Mouse (Mus musculus): ENCODE results near the gene Cdk7. TPM values are rescaled to one million over a fixed set of nuclear protein-coding genes. Genes with fewer than 3 reads are reported as not detected.
"Not testable (repeated sequence)": the region's sequence is repeated elsewhere in the genome, so short reads cannot be mapped to it uniquely, and the experiment has no call there.

The Cdk7 gene
- total RNA-seq (2015; ENCODE audit: low replicate concordance) (4.3 and 19.3 TPM in 2 replicates), total RNA-seq (2017; ENCODE audit: low replicate concordance) (9.4 and 23.6 TPM in 2 replicates)

GRCm38 (mm10) chr13:100730861-100731176, at the start of gene Cdk7:
Gene Cdk7, minus strand, starts transcription at chr13:100730939.
- peak; percentile 100 for ATAC-seq (replicated peaks; ENCODE audit: low FRiP score, poor library complexity, severe bottlenecking)

GRCm38 (mm10) chr13:100777491-100777890, 46.8 kb upstream of the Cdk7 start:
- peak; percentile 57 for ATAC-seq (replicated peaks; ENCODE audit: low FRiP score, poor library complexity, severe bottlenecking)

DNA sequence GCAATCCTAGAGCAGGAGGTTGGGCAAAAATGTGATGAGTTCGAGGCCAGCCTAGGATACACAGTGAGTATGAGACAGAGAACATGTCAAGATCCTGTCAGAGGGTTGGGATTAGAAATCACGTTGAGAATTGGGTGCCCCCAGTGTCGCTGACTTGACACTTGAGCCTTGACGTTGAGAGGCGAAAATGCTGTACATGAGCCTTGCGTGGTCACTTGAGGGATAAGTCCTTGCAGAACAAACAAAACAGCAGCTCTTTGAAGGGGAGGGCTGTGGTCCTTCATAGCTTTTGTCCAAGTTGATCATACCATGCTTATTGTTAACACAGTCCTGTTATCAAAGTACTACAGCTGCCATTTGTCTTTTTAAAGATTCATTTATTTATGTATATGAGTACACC, 46.0 kb upstream of the Cdk7 start:
- no peak for ATAC-seq (replicated peaks; ENCODE audit: low FRiP score, poor library complexity, severe bottlenecking)

GRCm38 (mm10) chr13:100776056-100776419, 45.3 kb upstream of the Cdk7 start:
- ATAC-seq (replicated peaks; ENCODE audit: low FRiP score, poor library complexity, severe bottlenecking): peak; percentile 23

- peak; percentile 91 for ATAC-seq (replicated peaks; ENCODE audit: low FRiP score, poor library complexity, severe bottlenecking)
These were observed 44.7 kb upstream of the Cdk7 start, which contains the start of gene Cenph for GRCm38 (mm10) chr13:100775252-100776055. Gene Cenph, minus strand, starts transcription at chr13:100775899.

DNA sequence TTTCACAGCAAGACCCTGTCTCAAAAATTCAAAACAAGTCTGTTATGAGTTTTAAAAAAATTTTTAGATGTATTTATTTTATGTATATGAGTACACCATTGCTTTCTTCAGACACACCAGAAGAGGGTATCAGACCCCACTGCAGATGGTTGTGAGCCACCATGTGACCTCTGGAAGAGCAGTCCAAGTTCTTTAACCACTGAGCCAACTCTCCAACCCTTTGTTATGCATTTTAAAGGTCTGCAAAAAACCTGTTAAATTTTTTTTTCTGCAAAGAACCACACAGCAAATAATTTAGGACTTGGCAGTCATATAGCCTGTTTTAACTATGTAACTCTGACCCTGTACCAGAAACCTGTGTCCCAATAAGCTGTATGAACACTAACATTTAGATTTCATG, 44.0 kb upstream of the Cdk7 start:
- no peak for ATAC-seq (replicated peaks; ENCODE audit: low FRiP score, poor library complexity, severe bottlenecking)

- ATAC-seq (replicated peaks; ENCODE audit: low FRiP score, poor library complexity, severe bottlenecking): peak; percentile 79
These were observed 24.6 kb upstream of the Cdk7 start for GRCm38 (mm10) chr13:100755329-100755728.

GRCm38 (mm10) chr13:100754186-100754585, 23.4 kb upstream of the Cdk7 start:
- ATAC-seq (replicated peaks; ENCODE audit: low FRiP score, poor library complexity, severe bottlenecking): no peak

GRCm38 (mm10) chr13:100753011-100753410, 22.3 kb upstream of the Cdk7 start:
- no peak for ATAC-seq (replicated peaks; ENCODE audit: low FRiP score, poor library complexity, severe bottlenecking)

GRCm38 (mm10) chr13:100752529-100752928, 21.8 kb upstream of the Cdk7 start:
- ATAC-seq (replicated peaks; ENCODE audit: low FRiP score, poor library complexity, severe bottlenecking): peak; percentile 51; the same call in 1 of the 2 replicates

- ATAC-seq (replicated peaks; ENCODE audit: low FRiP score, poor library complexity, severe bottlenecking): peak; percentile 35; the same call in 1 of the 2 replicates
These were observed 20.7 kb upstream of the Cdk7 start for GRCm38 (mm10) chr13:100751402-100751801.

DNA sequence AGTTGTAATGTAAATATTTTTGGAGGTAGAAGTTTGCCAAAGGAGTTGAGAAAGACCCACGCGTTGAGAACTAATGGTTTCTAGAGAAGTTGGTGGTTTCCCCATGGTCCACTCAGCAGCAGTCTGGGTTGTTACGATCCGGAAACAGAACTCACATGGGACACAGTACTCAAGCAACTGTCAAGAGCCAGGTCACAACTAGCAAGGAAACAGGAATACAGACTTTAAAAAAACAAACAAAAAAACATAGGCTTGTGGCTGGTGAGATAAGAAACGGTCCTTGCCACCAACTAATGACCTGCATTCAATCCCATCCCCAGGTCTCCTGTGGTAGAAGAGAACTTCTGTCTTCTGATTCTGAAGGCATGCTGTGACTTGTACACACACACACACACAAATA, 20.1 kb upstream of the Cdk7 start:
- ATAC-seq (replicated peaks; ENCODE audit: low FRiP score, poor library complexity, severe bottlenecking): 0 out of 2 replicates have a peak, but pooled peaks have one; percentile 6

- no peak for ATAC-seq (replicated peaks; ENCODE audit: low FRiP score, poor library complexity, severe bottlenecking)
These were observed 17.9 kb upstream of the Cdk7 start for GRCm38 (mm10) chr13:100748638-100749037.

- ATAC-seq (replicated peaks; ENCODE audit: low FRiP score, poor library complexity, severe bottlenecking): no peak
These were observed 15.4 kb upstream of the Cdk7 start for GRCm38 (mm10) chr13:100746090-100746489.

GRCm38 (mm10) chr13:100744036-100744744, 13.5 kb upstream of the Cdk7 start, which contains the start of gene Mrps36:
Gene Mrps36, minus strand, starts transcription at chr13:100744659.
- peak; percentile 92 for ATAC-seq (replicated peaks; ENCODE audit: low FRiP score, poor library complexity, severe bottlenecking)

DNA sequence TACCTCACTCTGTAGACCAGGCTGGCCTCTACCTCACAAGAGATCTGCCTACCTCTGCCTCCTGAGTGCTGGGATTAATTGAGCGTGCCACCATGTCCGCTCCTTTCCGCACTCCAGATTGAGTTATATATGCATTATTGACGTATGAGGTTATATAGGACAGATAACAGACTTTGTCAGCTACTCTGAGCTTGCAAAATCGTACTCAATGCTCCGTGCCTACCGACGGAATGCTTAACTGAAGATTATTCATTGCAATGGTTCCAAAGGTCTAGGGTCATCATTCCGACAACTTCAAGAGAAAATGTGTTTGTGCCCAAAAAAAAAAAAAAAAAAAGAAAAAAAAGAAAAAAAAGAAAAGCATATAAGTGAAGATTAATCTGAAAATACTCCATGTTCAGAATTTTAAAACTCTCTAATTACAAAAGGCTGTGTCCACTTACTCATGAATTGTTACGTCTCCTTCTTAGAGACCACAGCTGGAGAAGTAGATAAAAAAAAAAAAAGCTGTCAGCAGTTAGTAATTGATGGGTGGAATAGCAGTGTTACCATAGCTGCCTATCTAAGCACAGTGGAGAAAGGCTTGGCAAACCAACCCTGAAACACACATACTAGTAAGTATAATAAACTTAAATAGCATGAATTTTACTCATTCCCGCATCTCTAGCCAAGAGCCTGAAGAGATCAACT, 12.8 kb upstream of the Cdk7 start:
- ATAC-seq (replicated peaks; ENCODE audit: low FRiP score, poor library complexity, severe bottlenecking): peak; percentile 64

- no peak for ATAC-seq (replicated peaks; ENCODE audit: low FRiP score, poor library complexity, severe bottlenecking)
These were observed 12.1 kb upstream of the Cdk7 start for GRCm38 (mm10) chr13:100742831-100743230.

- no peak for ATAC-seq (replicated peaks; ENCODE audit: low FRiP score, poor library complexity, severe bottlenecking)
These were observed 2.0 kb upstream of the Cdk7 start for GRCm38 (mm10) chr13:100732756-100733155.

DNA sequence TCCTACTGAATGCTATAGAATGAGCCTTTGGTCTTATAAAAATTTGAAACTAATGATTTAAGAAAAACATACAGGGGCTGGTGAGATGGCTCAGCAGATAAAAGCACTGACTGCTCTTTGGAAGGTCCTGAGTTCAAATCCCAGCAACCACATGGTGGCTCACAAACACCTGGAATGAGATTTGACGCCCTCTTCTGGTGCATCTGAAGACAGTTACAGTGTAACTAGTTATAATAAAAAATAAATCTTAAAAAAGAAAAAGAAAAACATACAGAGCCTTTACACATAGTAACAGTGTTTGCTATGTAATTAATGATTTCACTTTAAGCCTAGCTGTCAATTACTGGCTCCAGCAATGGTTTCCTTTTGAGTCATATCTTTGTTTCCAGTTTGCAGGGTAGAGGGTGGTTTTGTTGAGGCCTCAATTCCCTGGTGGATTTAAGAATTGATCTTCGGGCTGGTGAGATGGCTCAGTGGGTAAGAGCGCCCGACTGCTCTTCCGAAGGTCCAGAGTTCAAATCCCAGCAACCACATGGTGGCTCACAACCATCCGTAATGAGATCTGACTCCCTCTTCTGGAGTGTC, 815 bp upstream of the Cdk7 start:
- ATAC-seq (replicated peaks; ENCODE audit: low FRiP score, poor library complexity, severe bottlenecking): not testable (repeated sequence)

All from erythroid progenitor cell, adult 5-6 weeks (primary cell).